Mouse (Mus musculus) T-helper 2 cell (primary cell): ENCODE data around the gene Get4.

Experiments
- in situ Hi-C: fragments of 300-600 bp; cut with MboI, MseI; formaldehyde crosslinking; loops from one replicate; pipeline ENCODE4 v1.15.1; 2025; ENCODE audit warnings: high pct_unique_total_duplicates

Get4 gene

DNA sequence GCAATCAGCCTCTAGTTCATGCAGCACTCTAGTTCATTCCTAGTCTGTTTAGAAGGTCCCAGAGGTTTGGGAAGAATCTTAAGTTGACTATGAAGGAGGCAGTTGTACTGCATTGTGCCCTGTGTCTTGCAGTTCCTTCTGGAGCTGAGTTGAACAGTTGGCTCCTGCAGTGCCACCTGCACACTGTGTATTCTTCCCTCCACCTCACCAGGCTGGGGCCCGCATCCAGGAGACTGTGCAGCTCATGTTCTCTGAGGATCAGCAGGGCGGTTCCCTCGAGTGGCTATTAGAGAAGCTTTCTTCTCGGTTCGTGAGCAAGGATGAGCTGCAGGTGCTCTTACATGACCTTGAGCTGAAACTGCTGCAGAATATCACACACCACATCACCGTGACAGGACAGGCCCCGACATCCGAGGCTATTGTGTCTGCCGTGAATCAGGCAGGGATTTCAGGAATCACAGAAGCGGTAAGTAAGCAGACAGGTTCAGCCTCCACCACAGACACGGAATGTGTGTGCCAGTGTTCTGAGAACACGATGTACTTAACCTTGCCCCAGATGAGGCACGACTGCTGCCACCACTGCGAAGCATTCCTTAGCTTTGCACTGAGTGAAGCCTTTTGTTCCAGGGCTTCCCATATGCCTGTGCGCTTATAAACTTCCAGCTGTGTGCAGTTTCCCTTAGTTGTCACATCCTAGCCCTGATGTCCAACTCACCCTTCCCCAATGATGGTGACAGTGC, 10.9 kb upstream of the Get4 start:
- in situ Hi-C loops = no loop called here

DNA sequence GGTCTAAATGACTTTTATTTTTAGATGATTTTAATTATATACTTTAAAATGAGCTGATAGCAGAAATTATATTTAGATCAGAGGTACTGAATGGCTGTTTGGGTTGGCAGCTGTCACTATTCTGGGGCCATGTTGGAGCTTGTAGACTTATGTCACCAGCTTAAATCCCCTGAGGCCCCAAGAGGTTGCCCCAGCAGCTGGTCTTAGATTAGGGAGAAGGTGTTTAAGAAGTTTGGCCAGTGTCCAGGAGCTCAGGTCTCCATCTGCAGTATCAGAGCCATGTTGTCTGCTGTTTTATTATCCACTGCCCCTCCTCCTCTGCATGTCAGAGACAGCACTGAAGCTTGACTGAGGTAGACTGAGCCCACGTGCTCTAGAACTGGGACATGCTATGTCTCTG, 8.7 kb upstream of the Get4 start:
- in situ Hi-C loops = no loop called here

DNA sequence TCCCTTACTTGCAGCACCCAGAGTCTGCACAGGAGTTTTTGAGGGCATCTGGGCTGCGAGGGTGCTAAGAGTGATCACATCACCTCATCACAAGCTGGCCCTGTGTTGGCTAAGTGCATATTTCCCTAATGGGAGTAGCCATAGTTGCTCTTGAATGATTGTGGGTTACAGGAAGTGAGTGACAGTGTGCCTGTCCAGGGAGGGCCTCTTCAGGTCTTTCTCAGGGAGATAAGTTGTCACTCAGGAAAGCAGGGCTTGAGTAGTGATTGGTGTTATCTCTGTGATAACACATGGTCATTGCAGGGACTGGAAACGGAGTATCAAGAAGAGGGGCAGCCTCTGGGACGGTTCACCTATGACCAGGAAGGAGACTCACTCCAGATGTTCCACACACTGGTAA, 4.4 kb upstream of the Get4 start:
- in situ Hi-C loops = loop anchor here (5.0 kb wide), 1 partner anchor 45 kb away; the partner anchor contains the start of gene Sun1

DNA sequence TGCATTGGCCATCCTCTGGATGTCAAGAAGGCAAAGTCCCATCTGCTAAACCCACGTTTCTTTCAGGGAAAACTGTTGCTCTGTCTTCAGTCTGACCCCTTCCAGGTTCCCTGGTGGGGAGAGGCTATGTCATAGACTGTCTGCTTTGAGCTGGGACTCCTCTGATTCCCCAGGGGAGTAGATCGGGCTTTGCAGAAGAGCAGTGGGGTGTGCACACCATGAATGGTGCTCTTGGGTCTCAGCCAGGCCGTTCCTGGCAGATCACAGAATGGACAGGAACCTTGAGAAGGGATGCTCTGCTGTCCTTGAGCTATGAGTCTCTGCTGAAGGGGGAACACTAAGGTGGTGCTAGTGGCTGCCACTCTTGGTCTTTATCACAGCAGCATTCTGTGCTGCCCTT, 3.3 kb upstream of the Get4 start:
- in situ Hi-C loops = loop anchor here (5.0 kb wide), 1 partner anchor 47 kb away; the partner anchor contains the start of gene Sun1

GRCm38 (mm10) chr5:139251279-139251678, 845 bp upstream of the Get4 start:
- in situ Hi-C loops = loop anchor here (25.0 kb wide), 1 partner anchor 1639 kb away; the partner anchor contains the start of genes Mospd3 and Pcolce

- in situ Hi-C loops = loop anchor here (25.0 kb wide), 1 partner anchor 1639 kb away; the partner anchor contains the start of genes Mospd3 and Pcolce
Measured at GRCm38 (mm10) chr5:139251736-139252080, 416 bp upstream of the Get4 start.

- in situ Hi-C loops = loop anchor here (25.0 kb wide), 1 partner anchor 1641 kb away; the partner anchor contains the start of genes Mospd3 and Pcolce
Measured at GRCm38 (mm10) chr5:139252910-139253245, 754 bp downstream of the Get4 start.

DNA sequence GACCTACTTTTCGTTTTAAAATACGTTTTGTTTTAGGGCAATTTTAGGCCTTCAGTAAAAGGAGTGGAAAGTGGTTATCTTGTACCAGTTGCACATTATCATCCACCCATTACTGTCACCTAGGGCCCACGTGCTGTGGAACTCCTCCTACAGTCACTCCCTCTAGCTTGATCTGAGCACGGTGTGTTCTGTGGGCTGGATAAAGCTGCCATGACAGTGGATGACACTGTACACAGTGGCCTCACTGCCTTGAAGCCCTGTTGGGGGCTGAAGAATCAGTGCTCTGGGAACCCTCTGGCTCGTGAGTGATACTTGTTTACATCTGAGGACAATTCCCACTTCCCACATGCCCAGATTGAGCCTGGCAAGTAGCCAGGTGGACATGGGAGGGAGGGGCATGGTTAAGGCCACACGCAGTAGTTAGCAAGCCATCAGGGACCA, 1.2 kb downstream of the Get4 start:
- in situ Hi-C loops = loop anchor here (25.0 kb wide), 1 partner anchor 1641 kb away; the partner anchor contains the start of genes Mospd3 and Pcolce

DNA sequence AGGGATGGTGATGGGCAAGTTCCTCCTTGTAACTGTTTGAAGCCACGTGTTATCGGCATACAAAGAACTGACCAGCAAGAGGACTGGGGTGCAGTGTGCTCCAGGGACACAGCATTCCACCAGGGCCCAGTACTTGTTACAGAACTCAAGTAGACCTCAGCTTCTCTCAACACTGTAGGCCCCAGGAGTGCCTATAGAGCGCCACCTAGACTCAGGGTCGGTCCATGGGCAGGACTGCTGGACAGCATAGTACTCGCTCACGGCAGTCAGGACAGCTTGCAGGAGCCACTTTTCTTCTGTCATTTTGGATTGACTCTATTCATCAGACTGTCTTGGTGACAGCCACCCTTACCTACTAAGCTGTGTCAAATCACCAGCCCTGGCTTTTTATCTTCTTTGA, 2.8 kb downstream of the Get4 start:
- in situ Hi-C loops = loop anchor here (25.0 kb wide), 1 partner anchor 1643 kb away; the partner anchor contains the start of genes Mospd3 and Pcolce

- in situ Hi-C loops = loop anchor here (25.0 kb wide), 1 partner anchor 1643 kb away; the partner anchor contains the start of genes Mospd3 and Pcolce
Measured at GRCm38 (mm10) chr5:139255777-139256176, 3.7 kb downstream of the Get4 start.

- in situ Hi-C loops = loop anchor here (25.0 kb wide), 1 partner anchor 1644 kb away; the partner anchor contains the start of genes Mospd3 and Pcolce
Measured at GRCm38 (mm10) chr5:139256211-139256765, 4.2 kb downstream of the Get4 start.

GRCm38 (mm10) chr5:139257265-139257664, 5.1 kb downstream of the Get4 start:
- in situ Hi-C loops = loop anchor here (25.0 kb wide), 1 partner anchor 1645 kb away; the partner anchor contains the start of genes Mospd3 and Pcolce

DNA sequence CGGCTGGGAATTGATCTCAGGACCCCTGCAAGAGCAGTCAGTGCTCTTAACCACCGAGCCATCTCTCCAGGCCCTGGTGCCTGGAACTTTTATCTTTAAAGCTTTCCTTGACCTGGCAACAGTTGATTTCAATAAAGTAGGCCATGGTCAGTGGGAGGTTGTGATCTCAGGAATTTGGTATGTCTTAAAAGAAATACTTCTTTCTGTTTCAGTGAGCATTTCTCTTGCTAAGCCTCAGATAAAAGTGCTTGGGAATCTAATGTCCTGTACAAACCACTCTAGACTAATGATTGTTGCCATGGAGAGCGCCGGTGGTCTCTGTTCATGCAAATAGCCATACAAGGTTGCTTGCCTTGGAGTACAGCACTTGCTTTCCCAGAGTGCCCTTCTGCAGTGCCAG, 5.7 kb downstream of the Get4 start:
- in situ Hi-C loops = loop anchor here (25.0 kb wide), 1 partner anchor 1646 kb away; the partner anchor contains the start of genes Mospd3 and Pcolce

GRCm38 (mm10) chr5:139258371-139259035, 6.4 kb downstream of the Get4 start:
- in situ Hi-C loops = loop anchor here (25.0 kb wide), 1 partner anchor 1646 kb away; the partner anchor contains the start of genes Mospd3 and Pcolce

GRCm38 (mm10) chr5:139259853-139260252, 7.7 kb downstream of the Get4 start:
- in situ Hi-C loops = loop anchor here (25.0 kb wide), 1 partner anchor 1648 kb away; the partner anchor contains the start of genes Mospd3 and Pcolce

DNA sequence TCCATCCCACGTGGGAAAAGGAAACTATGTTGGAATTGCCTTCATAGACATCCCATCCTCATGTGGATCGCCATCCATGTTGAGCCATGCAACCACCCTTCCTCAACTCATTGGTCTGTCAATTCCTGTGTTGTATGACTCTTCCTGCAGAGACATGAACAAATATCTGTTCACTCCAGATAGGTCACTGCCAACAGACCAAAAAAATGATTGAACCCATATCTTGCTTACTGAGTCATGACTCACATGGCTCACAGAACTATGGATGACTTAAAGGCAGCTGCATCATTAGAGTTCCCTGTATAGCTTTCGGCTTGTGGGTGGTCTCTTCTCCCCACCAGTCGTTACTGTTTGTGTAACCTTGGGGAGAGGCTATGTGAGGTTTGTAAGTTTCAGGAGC, 9.3 kb downstream of the Get4 start:
- in situ Hi-C loops = loop anchor here (25.0 kb wide), 1 partner anchor 1649 kb away; the partner anchor contains the start of genes Mospd3 and Pcolce

DNA sequence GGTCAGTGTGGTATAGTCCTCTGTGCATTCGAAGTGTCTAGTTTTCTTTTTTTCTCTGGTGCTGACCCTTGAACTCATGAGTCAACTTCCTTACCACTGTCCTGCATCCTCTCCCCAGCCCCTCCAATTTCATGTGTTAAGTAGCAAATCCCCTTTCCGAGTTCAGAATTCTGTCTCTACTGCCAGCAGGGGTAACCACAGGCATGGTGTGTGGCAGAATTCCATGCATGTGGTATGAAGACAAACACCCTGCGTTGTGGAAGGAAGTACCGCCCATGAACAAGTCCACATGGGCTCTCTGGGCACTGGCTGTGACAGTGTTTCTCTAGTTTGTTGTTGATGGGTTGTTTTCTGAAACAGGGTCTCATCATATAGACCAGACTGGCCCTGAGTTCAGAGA, 15.5 kb downstream of the Get4 start:
- in situ Hi-C loops = loop anchor here (25.0 kb wide), 1 partner anchor 1655 kb away; the partner anchor contains the start of genes Mospd3 and Pcolce

- in situ Hi-C loops = loop anchor here (25.0 kb wide), 1 partner anchor 1659 kb away; the partner anchor contains the start of genes Mospd3 and Pcolce
Measured at GRCm38 (mm10) chr5:139270806-139271521, 18.8 kb downstream of the Get4 start.

DNA sequence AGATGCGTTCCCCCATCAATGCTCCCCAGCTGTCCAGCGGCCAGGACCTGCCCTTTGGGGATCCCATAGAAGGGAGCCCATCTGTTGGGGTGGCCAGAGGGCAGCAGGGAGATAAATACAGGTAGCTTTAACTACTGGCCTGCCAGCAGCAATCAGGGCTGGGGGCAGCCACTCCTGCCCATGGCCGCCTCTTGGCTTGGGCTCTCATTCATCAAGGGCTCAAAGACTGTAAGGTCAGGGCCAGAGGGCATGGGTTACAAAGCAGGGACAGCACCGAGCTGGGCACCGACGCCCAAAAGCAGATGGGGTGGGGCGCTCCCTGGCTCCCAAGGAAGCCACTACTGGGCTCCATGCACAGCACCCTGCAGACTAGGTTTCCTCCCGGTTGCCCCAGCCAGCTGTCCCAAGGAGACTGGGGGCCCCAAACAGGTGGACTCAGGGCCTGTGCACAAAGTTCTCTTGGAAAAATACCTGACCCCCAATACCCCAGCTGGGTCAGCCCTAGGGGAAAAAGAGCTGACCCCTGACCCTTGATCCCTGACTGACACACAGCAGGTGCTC, 19.9 kb downstream of the Get4 start:
- in situ Hi-C loops = loop anchor here (25.0 kb wide), 1 partner anchor 1660 kb away; the partner anchor contains the start of genes Mospd3 and Pcolce

DNA sequence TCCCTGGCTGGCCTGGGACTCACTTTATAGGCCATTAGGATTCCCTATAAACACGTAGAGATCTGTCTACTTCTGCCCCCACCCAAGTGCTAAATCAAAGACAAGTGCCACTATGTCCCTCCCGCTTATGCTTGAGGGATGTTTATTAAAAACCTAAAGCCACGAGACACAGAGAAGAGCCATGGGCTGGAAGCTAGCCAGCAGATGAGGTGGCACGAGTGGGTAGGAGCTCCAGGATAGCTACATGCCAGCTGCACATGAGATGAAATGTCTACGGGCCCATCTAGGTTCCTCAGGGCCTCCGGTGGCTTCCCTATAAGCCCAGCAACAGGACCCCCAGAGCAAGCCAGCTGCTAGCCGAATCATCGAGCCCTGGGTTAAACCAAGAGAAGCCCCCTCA, 25.2 kb downstream of the Get4 start:
- in situ Hi-C loops = no loop called here
